Mouse (Mus musculus): ENCODE data around the gene Epha3.
A peak's percentile ranks its signal among the peaks of the same experiment; 100 is the strongest.

Gene Epha3

GRCm38 (mm10) chr16:63500975-63501393, 363.0 kb downstream of the Epha3 start:
- DNase-seq (ENCODE audit: low spot score) = peak; percentile 73

Measured in embryo, embryonic 10.5 days (tissue).